Mouse (Mus musculus) stomach, postnatal 0 days (tissue): ENCODE results near the gene Pgap2. TPM values are rescaled to one million over a fixed set of nuclear protein-coding genes. Genes with fewer than 3 reads are reported as not detected.

Source experiments
- ATAC-seq: fragments of 200-750 bp; cut with Nextera tagmentation; 2 replicates; pipeline ENCODE4 v1.8.0; 2017; ENCODE audit not compliant: low FRiP score, low TSS enrichment
- DNase-seq: peaks from one replicate; pipeline ENCODE4 v3.0.0-alpha.2; 2016; ENCODE audit warnings: low spot score
- H3K27ac ChIP-seq: fragments of 300-500 bp; sonication (generic); replicated peaks from 2 replicates; pipeline ENCODE4 v1.5.1; 2014; ENCODE audit warnings: mild to moderate bottlenecking, control low read depth
- H3K27me3 ChIP-seq: fragments of 300-500 bp; sonication (generic); 2 replicates; pipeline ENCODE4 v1.6.1; 2014; ENCODE audit warnings: low read length; ENCODE audit not compliant: control insufficient read depth, insufficient read depth
- H3K36me3 ChIP-seq: fragments of 300-500 bp; sonication (generic); 2 replicates; pipeline ENCODE4 v1.6.1; 2014; ENCODE audit warnings: low read length, mixed read lengths; ENCODE audit not compliant: control insufficient read depth, insufficient read depth
- H3K4me1 ChIP-seq: fragments of 300-500 bp; sonication (generic); replicated peaks from 2 replicates; pipeline ENCODE4 v1.6.1; 2014; ENCODE audit warnings: antibody characterized with exemption; ENCODE audit not compliant: control insufficient read depth, insufficient read depth
- H3K4me2 ChIP-seq: fragments of 300-500 bp; sonication (generic); replicated peaks from 2 replicates; pipeline ENCODE4 v1.6.1; 2014; ENCODE audit warnings: low read depth, mild to moderate bottlenecking, control low read depth, moderate library complexity
- H3K4me3 ChIP-seq: fragments of 300-500 bp; sonication (generic); 2 replicates; pipeline ENCODE4 v1.5.1; 2014; ENCODE audit warnings: low read depth, low read length, control low read depth
- H3K9ac ChIP-seq: fragments of 300-500 bp; sonication (generic); 2 replicates; pipeline ENCODE4 v1.6.1; 2014; ENCODE audit warnings: mild to moderate bottlenecking, low read length, control low read depth, mixed read lengths
- H3K9me3 ChIP-seq: fragments of 300-500 bp; sonication (generic); 2 replicates; pipeline ENCODE4 v1.6.1; 2016; ENCODE audit warnings: low read length; ENCODE audit not compliant: control insufficient read depth
- CTCF ChIP-seq: IDR thresholded peaks from 2 replicates; pipeline ENCODE4 v1.5.1; 2016; ENCODE audit warnings: antibody characterized with exemption, low read depth, mild to moderate bottlenecking, moderate library complexity
- EP300 ChIP-seq: optimal IDR thresholded peaks from 2 replicates; pipeline ENCODE3; 2016; ENCODE audit warnings: antibody characterized with exemption
- WGBS: fragments of 180-500 bp; shearing (Covaris S2); extraction: QIAGEN DNeasy Blood & Tissue Kit; methylation state at CpG from one replicate; pipeline ENCODE4 v1.1.7; 2014; 5-methylcytosine and 5-hydroxymethylcytosine counted together
- polyA plus RNA-seq: library from polyadenylated mRNA; unstranded; fragments of >200 nt; fragmentation: Nextera tagmentation; extraction: Ambion mirVana; gene quantifications from 2 replicates; pipeline ENCODE4 v1.2.1, GENCODE M21; 2015

Gene Pgap2
- polyA plus RNA-seq, 1 experiment from 2014 or later = 88.2 TPM

DNA sequence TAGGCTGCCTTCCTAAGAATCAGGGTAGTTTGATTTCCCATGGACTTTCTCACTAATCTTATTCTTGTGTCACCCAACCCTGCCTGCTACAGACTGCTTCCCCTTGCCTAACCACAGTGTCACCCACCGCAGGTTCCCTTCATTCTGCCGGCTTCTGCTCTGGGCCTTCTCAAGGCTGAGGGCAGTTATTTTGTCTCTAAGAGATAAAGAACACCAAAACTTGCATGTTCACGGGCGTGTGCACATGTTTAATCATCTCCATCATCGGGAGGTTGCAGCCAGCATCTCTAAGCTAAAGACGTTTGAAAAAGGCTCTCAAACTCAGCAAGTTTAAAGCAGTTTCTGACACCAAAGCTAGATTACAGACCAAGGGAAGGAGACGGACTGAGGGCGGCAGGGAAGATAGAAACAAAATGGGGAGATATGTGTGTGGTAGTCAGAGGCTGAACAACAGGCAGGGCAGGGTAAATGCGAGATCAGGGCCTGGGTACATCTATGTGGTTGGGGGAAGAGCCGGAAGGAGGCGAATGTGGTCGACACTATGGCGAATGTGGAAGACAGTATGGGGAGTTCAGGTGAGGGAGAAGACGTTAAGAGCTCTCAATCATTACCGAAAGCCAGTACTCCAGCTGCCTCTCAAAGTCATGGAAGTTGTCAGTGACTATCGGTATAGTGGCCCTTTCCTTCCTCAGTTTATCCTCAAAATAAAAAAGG lies 38.8 kb downstream of the Pgap2 start:
- DNase-seq (no peak), ATAC-seq (no peak)
- 10% methylated on average over 16 of the region's 16 CpGs for WGBS
- H3K27ac ChIP-seq = peak overlapping the region; percentile 96; the same call in 1 of the 2 replicates
- no peaks in the 10 kb centered on the region for H3K27me3 ChIP-seq
- TF ChIP-seq EP300 (no peak), CTCF (no peak)
- peaks cover 20% of the 10 kb centered on the region for H3K4me1 ChIP-seq
- H3K9me3 ChIP-seq = no peaks in the 10 kb centered on the region
- peak overlapping the region; percentile 91 for H3K9ac ChIP-seq
- H3K4me3 ChIP-seq = peak overlapping the region; percentile 88
- H3K4me2 ChIP-seq = peak overlapping the region; percentile 72
- H3K36me3 ChIP-seq = no peaks in the 10 kb centered on the region

DNA sequence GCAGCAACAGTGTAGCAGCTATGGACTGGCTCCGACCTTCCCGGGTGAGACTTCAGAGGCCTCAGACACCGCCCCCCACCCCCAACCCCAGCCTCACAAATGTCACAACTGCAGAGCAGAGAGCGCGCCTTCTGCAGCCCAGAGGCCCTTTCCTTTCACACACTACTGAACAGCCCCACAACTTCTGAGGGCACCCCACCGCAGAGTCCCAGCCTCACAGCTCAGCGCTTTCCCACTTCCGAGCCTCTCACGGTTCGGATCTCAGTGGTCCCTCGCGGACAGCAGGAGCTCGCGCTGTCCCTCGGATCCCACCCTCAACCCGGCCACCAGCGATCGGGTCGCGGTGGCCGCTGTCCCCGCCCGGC lies 39.5 kb downstream of the Pgap2 start:
- TF ChIP-seq CTCF (no peak), EP300 (no peak)
- no peaks in the 10 kb centered on the region for H3K36me3 ChIP-seq
- peak overlapping the region; percentile 91 for H3K9ac ChIP-seq
- H3K4me1 ChIP-seq = peaks cover 20% of the 10 kb centered on the region
- peak; percentile 25 for ATAC-seq
- H3K27me3 ChIP-seq = no peaks in the 10 kb centered on the region
- peak overlapping the region; percentile 72 for H3K4me2 ChIP-seq
- H3K9me3 ChIP-seq = no peaks in the 10 kb centered on the region
- WGBS = 0% methylated on average over 16 of the region's 23 CpGs
- peak; percentile 52 for DNase-seq
- H3K4me3 ChIP-seq = peak overlapping the region; percentile 88
- peak overlapping the region; percentile 96 for H3K27ac ChIP-seq

DNA sequence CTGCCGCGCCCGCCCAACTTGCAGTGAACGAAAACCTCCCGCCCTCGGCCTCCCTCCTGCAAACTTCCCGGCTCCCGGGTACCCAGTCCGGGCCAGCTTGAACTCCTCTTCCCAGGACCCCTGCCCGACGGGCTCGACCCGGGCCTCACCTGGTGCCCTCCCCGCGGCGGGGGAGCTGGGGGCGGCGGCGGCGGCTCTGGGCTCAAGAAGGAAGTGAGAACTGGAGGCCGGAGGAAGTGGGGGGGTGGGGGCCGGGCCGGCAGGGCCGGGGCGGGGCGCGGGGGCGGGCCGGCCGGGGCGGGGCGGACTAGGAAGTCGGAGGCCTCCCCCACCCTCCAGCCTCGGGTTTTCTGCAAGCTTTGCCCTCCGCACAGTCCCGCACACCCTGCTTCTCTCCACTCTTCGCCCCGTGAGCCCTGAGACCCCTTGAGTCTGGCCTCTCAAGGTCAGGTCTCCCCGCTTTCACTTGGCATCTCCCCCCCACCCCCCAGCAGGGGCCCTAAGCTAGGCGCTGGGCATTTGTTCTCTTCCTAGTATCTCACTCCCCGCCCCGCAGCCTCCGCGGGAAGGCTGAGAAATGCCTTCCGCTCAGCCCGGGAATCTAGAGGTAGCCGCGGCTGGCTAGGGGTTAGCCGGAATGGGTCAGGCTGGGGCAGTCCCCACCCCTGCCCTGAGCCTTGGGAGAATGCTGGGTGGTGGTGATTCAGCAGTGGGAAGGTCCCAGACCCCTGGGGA lies 40.1 kb downstream of the Pgap2 start:
- ATAC-seq (peak; percentile 89), DNase-seq (peak; percentile 90)
- H3K9ac ChIP-seq = peak overlapping the region; percentile 91
- no peaks in the 10 kb centered on the region for H3K36me3 ChIP-seq
- H3K27me3 ChIP-seq = no peaks in the 10 kb centered on the region
- TF ChIP-seq CTCF = no peak
- TF ChIP-seq EP300 = no peak
- peak overlapping the region; percentile 88 for H3K4me3 ChIP-seq
- H3K27ac ChIP-seq = peak overlapping the region; percentile 96
- peak overlapping the region; percentile 72 for H3K4me2 ChIP-seq
- peaks cover 16% of the 10 kb centered on the region for H3K4me1 ChIP-seq
- no peaks in the 10 kb centered on the region for H3K9me3 ChIP-seq
- under 1% methylated on average over 31 of the region's 49 CpGs for WGBS

DNA sequence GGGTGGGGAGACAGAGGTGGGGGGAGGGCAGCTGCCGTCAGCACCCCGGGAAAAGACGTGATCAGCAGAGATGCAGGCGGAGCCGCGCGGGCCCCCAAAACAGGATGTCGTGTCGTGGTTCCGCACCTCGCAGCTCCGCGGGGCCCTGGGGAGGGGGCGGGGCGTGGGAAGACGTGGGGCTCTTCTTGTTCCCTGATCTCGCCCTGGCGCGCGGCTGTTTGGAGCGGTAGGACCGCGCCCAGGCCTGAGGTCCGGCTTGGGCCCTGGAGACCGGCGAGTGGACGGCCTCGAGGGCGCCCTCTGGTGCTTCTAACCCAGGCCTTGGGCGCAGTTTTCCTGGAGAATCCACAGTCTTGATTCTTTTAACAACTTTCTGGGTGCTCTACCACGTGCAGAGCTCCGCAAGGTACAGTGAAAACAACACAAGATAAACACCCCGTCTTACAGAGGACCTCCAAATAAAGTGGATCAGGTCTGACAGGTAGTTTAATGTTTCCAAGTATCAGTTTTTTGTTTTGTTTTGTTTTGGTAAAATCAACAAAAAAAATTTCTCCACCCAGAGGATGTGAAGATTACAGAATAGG lies 40.7 kb downstream of the Pgap2 start:
- Histone ChIP-seq H3K4me1 (peaks cover 12% of the 10 kb centered on the region), H3K27me3 (no peaks in the 10 kb centered on the region), H3K9ac (peak overlapping the region; percentile 91), H3K27ac (peak overlapping the region; percentile 96), H3K9me3 (no peaks in the 10 kb centered on the region), H3K4me2 (peak overlapping the region; percentile 72), H3K36me3 (no peaks in the 10 kb centered on the region), H3K4me3 (peak overlapping the region; percentile 88)
- ATAC-seq (peak; percentile 90), DNase-seq (peak; percentile 94)
- TF ChIP-seq EP300 (no peak), CTCF (peak; percentile 85)
- 0% methylated on average over 33 of the region's 33 CpGs for WGBS

DNA sequence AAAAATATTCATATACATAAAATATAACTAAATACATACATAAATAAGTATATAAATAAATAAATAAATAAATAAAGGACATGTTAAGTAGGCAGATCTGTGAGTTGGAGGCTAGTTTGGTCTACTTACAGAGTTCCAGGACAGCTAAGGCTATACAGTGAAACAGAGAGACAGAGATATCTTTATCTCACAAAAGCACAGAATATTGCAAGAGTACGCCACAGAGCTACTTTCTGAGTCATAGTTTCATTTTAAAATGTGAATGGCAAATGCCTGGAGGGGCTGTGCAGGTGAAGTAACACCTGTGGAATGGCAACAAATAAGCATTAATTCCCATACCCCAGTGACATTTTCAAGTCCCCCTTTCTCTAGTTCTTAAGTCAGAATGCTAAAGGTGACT lies 43.6 kb downstream of the Pgap2 start:
- DNase-seq (no peak), ATAC-seq (no peak)
- H3K4me2 ChIP-seq = no peak overlapping the region
- no peak for TF ChIP-seq CTCF
- no peak for TF ChIP-seq EP300
- H3K4me1 ChIP-seq = no peaks in the 10 kb centered on the region; the same call in 1 of the 2 replicates
- H3K9ac ChIP-seq = no peak overlapping the region
- no peaks in the 10 kb centered on the region for H3K27me3 ChIP-seq
- H3K36me3 ChIP-seq = no peaks in the 10 kb centered on the region
- H3K4me3 ChIP-seq = no peak overlapping the region
- H3K27ac ChIP-seq = no peak overlapping the region
- 60% methylated on average over 1 of the region's 1 CpGs for WGBS
- no peaks in the 10 kb centered on the region for H3K9me3 ChIP-seq
